Mouse (Mus musculus): ENCODE measurements around the gene Eme2. TPM values are rescaled to one million over a fixed set of nuclear protein-coding genes. Genes with fewer than 3 reads are reported as not detected.
"Not testable (repeated sequence)": the region's sequence is repeated elsewhere in the genome, so short reads cannot be mapped to it uniquely, and the experiment has no call there.

Gene Eme2
- total RNA-seq (2021) = 10 to 100 TPM; 17.1 to 23.7 TPM

GRCm38 (mm10) chr17:24894995-24895547 lies at the start of gene Eme2, which contains the start of gene Mrps34:
Gene Eme2, minus strand, starts transcription at chr17:24895087.
Gene Mrps34, plus strand, starts transcription at chr17:24895116.
- intact Hi-C loops (cut with DNase I) = loop anchor here (5.0 kb wide), 1 partner anchor 158 kb away; the partner anchor contains the start of gene Msrb1
- DNase-seq = peak; percentile 90 to 93

GRCm38 (mm10) chr17:24943589-24943988 lies 48.7 kb upstream of the Eme2 start:
- intact Hi-C loops (cut with DNase I) = loop anchor here (5.0 kb wide), 2 partner anchors 74 to 419 kb away; partner anchors contain the start of genes Cramp1l and Ift140
- DNase-seq = not testable (repeated sequence)

- DNase-seq = no peak
- intact Hi-C loops (cut with DNase I) = loop anchor here (5.0 kb wide), 2 partner anchors 74 to 419 kb away; partner anchors contain the start of genes Cramp1l and Ift140
Measured at GRCm38 (mm10) chr17:24943036-24943435, 48.1 kb upstream of the Eme2 start.

- intact Hi-C loops (cut with DNase I) = loop anchor here (5.0 kb wide), 2 partner anchors 75 to 420 kb away; partner anchors contain the start of genes Cramp1l and Ift140
- peak; percentile 46 to 54 for DNase-seq
Measured at GRCm38 (mm10) chr17:24942453-24942852, 47.6 kb upstream of the Eme2 start.

GRCm38 (mm10) chr17:24937266-24937665 lies 42.4 kb upstream of the Eme2 start:
- intact Hi-C loops (cut with DNase I) = no loop called here
- DNase-seq = no peak

GRCm38 (mm10) chr17:24936259-24937237 lies 41.7 kb upstream of the Eme2 start, which contains the start of gene Mapk8ip3:
Gene Mapk8ip3, minus strand, starts transcription at chr17:24936977.
- DNase-seq = peak; percentile 97 to 98
- intact Hi-C loops (cut with DNase I) = no loop called here

- no peak for DNase-seq
- intact Hi-C loops (cut with DNase I) = no loop called here
Measured at GRCm38 (mm10) chr17:24935666-24936065, 40.8 kb upstream of the Eme2 start.

GRCm38 (mm10) chr17:24934926-24935325 lies 40.0 kb upstream of the Eme2 start:
- intact Hi-C loops (cut with DNase I) = no loop called here
- DNase-seq = no peak

GRCm38 (mm10) chr17:24933163-24933562 lies 38.3 kb upstream of the Eme2 start:
- DNase-seq = no peak
- intact Hi-C loops (cut with DNase I) = no loop called here

GRCm38 (mm10) chr17:24932431-24932830 lies 37.5 kb upstream of the Eme2 start:
- no peak for DNase-seq
- intact Hi-C loops (cut with DNase I) = no loop called here

GRCm38 (mm10) chr17:24929506-24929905 lies 34.6 kb upstream of the Eme2 start:
- intact Hi-C loops (cut with DNase I) = no loop called here
- DNase-seq = no peak

- intact Hi-C loops (cut with DNase I) = no loop called here
- DNase-seq = no peak
Measured at GRCm38 (mm10) chr17:24923246-24923645, 28.4 kb upstream of the Eme2 start.

GRCm38 (mm10) chr17:24913984-24914383 lies 19.1 kb upstream of the Eme2 start:
- DNase-seq = no peak
- intact Hi-C loops (cut with DNase I) = no loop called here

GRCm38 (mm10) chr17:24907591-24907990 lies 12.7 kb upstream of the Eme2 start:
- DNase-seq = no peak
- intact Hi-C loops (cut with DNase I) = no loop called here

GRCm38 (mm10) chr17:24903767-24904166 lies 8.9 kb upstream of the Eme2 start:
- intact Hi-C loops (cut with DNase I) = no loop called here
- DNase-seq = no peak

- DNase-seq = peak in 1 of 2 experiments; percentile 56
- intact Hi-C loops (cut with DNase I) = no loop called here
Measured at GRCm38 (mm10) chr17:24902671-24903474, 8.0 kb upstream of the Eme2 start.

GRCm38 (mm10) chr17:24902124-24902523 lies 7.2 kb upstream of the Eme2 start:
- DNase-seq = no peak
- intact Hi-C loops (cut with DNase I) = no loop called here

- intact Hi-C loops (cut with DNase I) = no loop called here
- DNase-seq = no peak
Measured at GRCm38 (mm10) chr17:24900014-24900413, 5.1 kb upstream of the Eme2 start.

GRCm38 (mm10) chr17:24899153-24899552 lies 4.3 kb upstream of the Eme2 start:
- intact Hi-C loops (cut with DNase I) = loop anchor here (5.0 kb wide), 1 partner anchor 162 kb away; the partner anchor contains the start of gene Msrb1
- DNase-seq = peak; percentile 80 to 83
